Mouse (Mus musculus) liver, embryonic 12.5 days (tissue): ENCODE measurements around the gene H6pd. TPM values are rescaled to one million over a fixed set of nuclear protein-coding genes. Genes with fewer than 3 reads are reported as not detected.
A peak's percentile ranks its signal among the peaks of the same experiment; 100 is the strongest.

ENCODE experiments used
- ATAC-seq: fragments of 200-750 bp; cut with Nextera tagmentation; 2 replicates; pipeline ENCODE4 v1.8.0; 2017; ENCODE audit warnings: moderate number of reproducible peaks, mild to moderate bottlenecking, moderate library complexity
- H3K27ac ChIP-seq: fragments of 300-500 bp; sonication (generic); 2 replicates; pipeline ENCODE4 v1.5.1; 2016; ENCODE audit warnings: mild to moderate bottlenecking
- H3K27me3 ChIP-seq: fragments of 300-500 bp; sonication (generic); replicated peaks from 2 replicates; pipeline ENCODE4 v1.6.1; 2016; ENCODE audit warnings: mild to moderate bottlenecking, moderate library complexity
- H3K36me3 ChIP-seq: fragments of 300-500 bp; sonication (generic); 2 replicates; pipeline ENCODE4 v1.6.1; 2016; ENCODE audit warnings: mild to moderate bottlenecking, moderate library complexity
- H3K4me1 ChIP-seq: fragments of 300-500 bp; sonication (generic); 2 replicates; pipeline ENCODE4 v1.6.1; 2016
- H3K4me2 ChIP-seq: fragments of 300-500 bp; sonication (generic); 2 replicates; pipeline ENCODE4 v1.6.1; 2016; ENCODE audit warnings: mild to moderate bottlenecking, moderate library complexity
- H3K4me3 ChIP-seq: fragments of 300-500 bp; sonication (generic); 2 replicates; pipeline ENCODE4 v1.5.1; 2016; ENCODE audit warnings: mild to moderate bottlenecking, moderate library complexity
- H3K9ac ChIP-seq: fragments of 300-500 bp; sonication (generic); 2 replicates; pipeline ENCODE4 v1.6.1; 2016; ENCODE audit warnings: mild to moderate bottlenecking, moderate library complexity
- H3K9me3 ChIP-seq: fragments of 300-500 bp; sonication (generic); replicated peaks from 2 replicates; pipeline ENCODE4 v1.6.1; 2016; ENCODE audit warnings: mild to moderate bottlenecking, moderate library complexity
- whole genome bisulfite sequencing: fragments of 180-500 bp; shearing (Covaris S2); methylation state at CpG from one replicate; pipeline ENCODE4 v1.1.7; 2016; ENCODE audit not compliant: insufficient replicate concordance; 5-methylcytosine and 5-hydroxymethylcytosine counted together
- polyA plus RNA-seq: library from polyadenylated mRNA; unstranded; fragments of >200 nt; fragmentation: Nextera tagmentation; extraction: Ambion mirVana; gene quantifications from 2 replicates; pipeline ENCODE4 v1.2.1, GENCODE M21; 2016

H6pd gene
- polyA plus RNA-seq, 1 experiment from 2014 or later = 9.0 TPM

GRCm38 (mm10) chr4:149964285-149964684 lies 44.5 kb downstream of the H6pd start:
- Histone ChIP-seq H3K27me3 (peaks cover 50% of the 10 kb centered on the region), H3K4me3 (no peak overlapping the region), H3K4me2 (no peak overlapping the region), H3K4me1 (0 out of 2 replicates have a peak, but pooled peaks cover 3% of the 10 kb centered on the region), H3K27ac (no peak overlapping the region), H3K36me3 (no peaks in the 10 kb centered on the region), H3K9me3 (no peaks in the 10 kb centered on the region), H3K9ac (no peak overlapping the region)
- 67% methylated on average over 8 of the region's 8 CpGs for WGBS
- no peak for ATAC-seq

DNA sequence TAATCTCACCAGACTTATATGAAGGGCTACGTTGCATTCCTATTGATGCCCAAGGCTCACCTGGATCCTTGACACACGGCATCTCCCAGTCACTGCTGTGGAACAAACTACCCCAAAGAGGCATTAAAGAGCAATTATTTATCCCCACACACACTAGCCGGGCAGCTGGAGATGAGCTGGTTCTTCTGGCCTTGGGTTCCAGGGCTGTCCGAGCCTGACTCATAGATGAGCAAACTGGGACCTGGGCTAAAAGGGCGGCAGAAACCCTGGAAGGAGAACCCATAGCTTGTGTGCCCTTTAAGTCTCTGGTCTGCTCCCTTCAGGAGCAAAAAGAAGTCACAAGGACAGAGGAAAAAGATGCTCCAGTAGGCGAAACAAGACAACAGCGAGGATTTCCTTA lies 48.4 kb downstream of the H6pd start:
- Histone ChIP-seq H3K4me2 (no peak overlapping the region), H3K27ac (no peak overlapping the region), H3K27me3 (peaks cover 64% of the 10 kb centered on the region), H3K9me3 (no peaks in the 10 kb centered on the region), H3K9ac (no peak overlapping the region), H3K4me1 (peaks cover 3% of the 10 kb centered on the region; the same call in 1 of the 2 replicates), H3K4me3 (no peak overlapping the region), H3K36me3 (no peaks in the 10 kb centered on the region)
- ATAC-seq = no peak
- 69% methylated on average over 7 of the region's 7 CpGs for WGBS

- Histone ChIP-seq H3K9ac (no peak overlapping the region), H3K4me2 (no peak overlapping the region), H3K27me3 (peaks cover 66% of the 10 kb centered on the region), H3K4me1 (peaks cover 7% of the 10 kb centered on the region), H3K4me3 (no peak overlapping the region), H3K36me3 (no peaks in the 10 kb centered on the region), H3K27ac (no peak overlapping the region), H3K9me3 (no peaks in the 10 kb centered on the region)
- WGBS = 54% methylated on average over 10 of the region's 10 CpGs
- ATAC-seq = no peak
These were observed 49.0 kb downstream of the H6pd start for GRCm38 (mm10) chr4:149959816-149960215.

GRCm38 (mm10) chr4:149958566-149958965 lies 50.3 kb downstream of the H6pd start:
- Histone ChIP-seq H3K4me1 (peaks cover 12% of the 10 kb centered on the region), H3K27me3 (peaks cover 70% of the 10 kb centered on the region), H3K36me3 (no peaks in the 10 kb centered on the region), H3K9ac (no peak overlapping the region), H3K9me3 (no peaks in the 10 kb centered on the region), H3K27ac (no peak overlapping the region), H3K4me3 (no peak overlapping the region), H3K4me2 (no peak overlapping the region)
- 4% methylated on average over 5 of the region's 5 CpGs for WGBS
- ATAC-seq = no peak

DNA sequence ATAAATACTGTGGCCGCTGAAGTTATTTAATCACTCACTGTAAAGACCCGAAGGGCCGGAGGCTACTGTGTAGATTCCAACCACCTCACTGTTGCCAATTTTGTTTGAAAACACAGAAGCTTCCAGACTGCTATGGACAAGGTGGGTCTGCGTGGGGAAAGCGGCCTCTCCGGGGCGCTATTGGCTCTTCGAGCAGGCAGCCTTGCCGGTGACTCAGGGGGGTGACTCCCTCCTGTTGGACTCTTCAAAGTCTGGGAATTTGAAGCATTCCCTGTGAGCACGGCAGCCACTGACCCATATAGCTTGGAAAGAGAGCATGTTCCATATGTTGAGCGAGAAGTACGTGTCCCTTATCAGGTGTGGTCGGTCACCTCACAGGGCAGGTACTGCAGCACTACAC lies 52.8 kb downstream of the H6pd start:
- WGBS = 45% methylated on average over 13 of the region's 13 CpGs
- peaks cover 88% of the 10 kb centered on the region for H3K27me3 ChIP-seq
- ATAC-seq = no peak
- H3K9me3 ChIP-seq = no peaks in the 10 kb centered on the region
- H3K27ac ChIP-seq = no peak overlapping the region
- no peak overlapping the region for H3K4me2 ChIP-seq
- no peak overlapping the region for H3K4me3 ChIP-seq
- no peaks in the 10 kb centered on the region for H3K36me3 ChIP-seq
- peaks cover 12% of the 10 kb centered on the region for H3K4me1 ChIP-seq
- no peak overlapping the region for H3K9ac ChIP-seq

- H3K9ac ChIP-seq = no peak overlapping the region
- no peaks in the 10 kb centered on the region for H3K36me3 ChIP-seq
- no peaks in the 10 kb centered on the region for H3K9me3 ChIP-seq
- H3K27ac ChIP-seq = no peak overlapping the region
- H3K4me3 ChIP-seq = no peak overlapping the region
- peaks cover 86% of the 10 kb centered on the region for H3K27me3 ChIP-seq
- ATAC-seq = no peak
- H3K4me2 ChIP-seq = peak overlapping the region; percentile 89
- WGBS = 15% methylated on average over 15 of the region's 15 CpGs
- peaks cover 12% of the 10 kb centered on the region for H3K4me1 ChIP-seq
These were observed 53.2 kb downstream of the H6pd start for GRCm38 (mm10) chr4:149955631-149956030.

GRCm38 (mm10) chr4:149954893-149955439 lies 53.9 kb downstream of the H6pd start, which contains the start of gene Spsb1:
Spsb1 (minus strand) TSS chr4:149955043.
- Histone ChIP-seq H3K27me3 (peaks cover 85% of the 10 kb centered on the region), H3K4me3 (peak within 1 kb of the TSS; percentile 58), H3K27ac (no peak within 1 kb of the TSS), H3K4me2 (peak within 1 kb of the TSS; percentile 89), H3K9ac (peak within 1 kb of the TSS; percentile 48), H3K36me3 (no peaks in the 10 kb centered on the region), H3K4me1 (peaks cover 12% of the 10 kb centered on the region), H3K9me3 (no peaks in the 10 kb centered on the region)
- peak; percentile 90 for ATAC-seq
- WGBS = under 1% methylated on average over 51 of the region's 51 CpGs

GRCm38 (mm10) chr4:149953621-149954481 lies 55.0 kb downstream of the H6pd start:
- Histone ChIP-seq H3K4me1 (peaks cover 12% of the 10 kb centered on the region), H3K27me3 (peaks cover 90% of the 10 kb centered on the region), H3K27ac (no peak overlapping the region), H3K4me2 (peak overlapping the region; percentile 89), H3K4me3 (peak overlapping the region; percentile 58), H3K9me3 (no peaks in the 10 kb centered on the region), H3K36me3 (no peaks in the 10 kb centered on the region), H3K9ac (peak overlapping the region; percentile 48)
- ATAC-seq = no peak
- WGBS = 6% methylated on average over 32 of the region's 32 CpGs

DNA sequence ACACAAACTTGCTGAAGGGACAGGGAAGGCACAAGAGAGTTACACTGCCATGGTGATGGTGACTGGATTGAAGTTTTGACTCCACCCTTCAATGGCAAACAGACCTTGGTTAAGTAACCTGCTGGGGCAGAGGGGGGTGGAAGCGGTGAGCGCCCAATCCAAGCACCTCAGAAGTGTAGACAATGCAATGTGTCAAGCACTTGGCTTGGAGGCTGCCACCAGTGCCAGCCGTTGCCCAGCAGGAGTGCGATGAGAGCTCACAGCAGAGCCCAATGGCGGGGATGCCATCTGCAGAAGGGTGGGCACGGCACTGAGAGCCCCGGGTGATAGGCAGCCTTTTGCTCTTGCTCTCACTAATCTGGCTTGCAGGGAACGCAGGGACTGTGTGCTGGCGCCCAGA lies 56.6 kb downstream of the H6pd start:
- peaks cover 84% of the 10 kb centered on the region for H3K27me3 ChIP-seq
- WGBS = 63% methylated on average over 9 of the region's 9 CpGs
- H3K9me3 ChIP-seq = no peaks in the 10 kb centered on the region
- H3K36me3 ChIP-seq = no peaks in the 10 kb centered on the region
- H3K9ac ChIP-seq = no peak overlapping the region
- no peak overlapping the region for H3K27ac ChIP-seq
- H3K4me1 ChIP-seq = peaks cover 12% of the 10 kb centered on the region
- H3K4me3 ChIP-seq = no peak overlapping the region
- H3K4me2 ChIP-seq = no peak overlapping the region
- no peak for ATAC-seq

DNA sequence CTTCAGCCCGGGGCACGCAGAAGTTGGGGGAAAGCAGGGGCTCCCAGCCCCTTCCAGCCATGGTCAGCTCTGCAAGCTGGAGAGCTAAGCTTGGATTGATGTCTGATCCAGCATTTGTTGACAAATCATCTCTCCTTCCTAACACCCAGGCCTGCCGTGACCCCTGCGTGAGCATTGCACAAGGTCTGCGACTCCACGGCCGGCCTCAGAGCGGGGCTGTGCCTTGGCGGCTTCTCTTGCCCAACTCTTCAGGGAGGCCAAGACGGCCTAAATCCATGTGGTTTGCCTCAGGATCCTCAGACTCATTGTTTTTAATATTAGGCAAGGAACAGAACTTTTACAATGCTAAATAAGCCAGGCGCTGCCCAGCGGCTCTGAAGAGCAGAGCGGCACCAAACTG lies 57.6 kb downstream of the H6pd start:
- Histone ChIP-seq H3K4me1 (peaks cover 12% of the 10 kb centered on the region), H3K27ac (no peak overlapping the region), H3K27me3 (peaks cover 83% of the 10 kb centered on the region), H3K36me3 (no peaks in the 10 kb centered on the region), H3K9me3 (no peaks in the 10 kb centered on the region), H3K4me2 (no peak overlapping the region), H3K4me3 (no peak overlapping the region), H3K9ac (no peak overlapping the region)
- WGBS = 75% methylated on average over 13 of the region's 13 CpGs
- no peak for ATAC-seq

- H3K36me3 ChIP-seq = no peaks in the 10 kb centered on the region
- no peak overlapping the region for H3K4me2 ChIP-seq
- H3K9me3 ChIP-seq = no peaks in the 10 kb centered on the region
- H3K27me3 ChIP-seq = peaks cover 82% of the 10 kb centered on the region
- H3K27ac ChIP-seq = no peak overlapping the region
- ATAC-seq = no peak
- H3K4me1 ChIP-seq = peaks cover 5% of the 10 kb centered on the region
- H3K9ac ChIP-seq = no peak overlapping the region
- 74% methylated on average over 13 of the region's 13 CpGs for WGBS
- no peak overlapping the region for H3K4me3 ChIP-seq
These were observed 59.1 kb downstream of the H6pd start for GRCm38 (mm10) chr4:149949691-149950090.

GRCm38 (mm10) chr4:149948119-149948518 lies 60.7 kb downstream of the H6pd start:
- Histone ChIP-seq H3K4me1 (no peaks in the 10 kb centered on the region), H3K9ac (no peak overlapping the region), H3K4me2 (no peak overlapping the region), H3K9me3 (no peaks in the 10 kb centered on the region), H3K4me3 (no peak overlapping the region), H3K36me3 (no peaks in the 10 kb centered on the region), H3K27me3 (peaks cover 82% of the 10 kb centered on the region), H3K27ac (no peak overlapping the region)
- ATAC-seq = no peak
- 61% methylated on average over 5 of the region's 5 CpGs for WGBS
